Mouse (Mus musculus): ENCODE data around the gene Tmed9. TPM values are rescaled to one million over a fixed set of nuclear protein-coding genes. Genes with fewer than 3 reads are reported as not detected.
A peak's percentile ranks its signal among the peaks of the same experiment; 100 is the strongest.
"Not testable (repeated sequence)": the region's sequence is repeated elsewhere in the genome, so short reads cannot be mapped to it uniquely, and the experiment has no call there.

The Tmed9 gene
- polyA plus RNA-seq, 1 experiment from 2014 or later, result 120 TPM

DNA sequence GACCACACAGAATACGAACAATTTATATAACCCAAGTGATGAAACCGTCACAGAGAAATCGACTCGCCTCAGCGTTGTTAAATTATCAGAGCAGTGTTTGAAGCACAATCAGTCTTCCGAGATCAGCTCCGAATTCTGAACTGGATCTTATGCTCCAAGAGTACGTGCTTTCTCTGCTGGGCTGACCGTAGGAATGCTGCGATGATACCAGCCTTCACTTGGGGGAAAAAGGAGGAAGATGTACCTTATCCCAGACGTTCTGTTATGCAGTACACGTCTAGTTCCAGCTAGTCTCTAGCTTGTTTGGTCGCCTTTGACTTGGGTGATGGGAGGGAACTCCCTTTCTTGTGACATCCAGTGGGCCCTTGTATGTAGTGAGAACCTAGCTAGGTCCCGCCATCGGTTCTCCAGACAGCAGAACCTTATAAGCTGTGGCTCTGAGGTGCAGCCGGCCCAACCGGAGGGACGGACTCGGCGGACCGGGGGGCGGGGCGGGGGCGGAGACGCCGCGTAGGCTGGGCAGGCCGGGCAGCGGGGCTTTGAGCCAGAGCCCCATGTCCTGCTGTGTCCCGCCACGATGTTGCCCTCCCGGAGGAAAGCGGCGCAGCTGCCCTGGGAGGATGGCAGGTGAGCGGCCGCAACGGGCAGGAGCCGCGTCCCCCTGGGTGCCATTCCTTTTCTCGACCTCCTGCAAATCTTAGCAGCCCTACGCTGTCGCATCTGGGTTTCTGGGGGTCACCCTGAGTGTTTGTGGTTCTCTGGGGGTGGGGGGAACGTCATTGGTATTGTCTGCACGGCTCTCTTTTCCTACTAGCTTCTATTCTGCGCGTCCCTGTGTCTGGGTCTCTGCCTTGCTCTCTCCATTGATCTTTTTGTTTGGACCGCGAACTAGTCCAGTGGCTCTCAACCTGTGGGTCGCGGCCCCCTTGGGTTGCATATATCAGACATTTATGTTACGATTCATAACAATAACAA, 26.3 kb downstream of the Tmed9 start, which contains the start of gene B4galt7:
B4galt7 (plus strand) TSS at position 331 of the 975 bp plus-strand sequence.
- WGBS, result 10% methylated on average over 51 of the region's 51 CpGs
- peak within 1 kb of the TSS; percentile 81 for H3K27ac ChIP-seq (replicated peaks)
- peaks cover 17% of the 10 kb centered on the region for H3K4me1 ChIP-seq
- H3K9me3 ChIP-seq, result no peaks in the 10 kb centered on the region
- DNase-seq (ENCODE audit: low spot score), result peak; percentile 91
- peaks cover 53% of the 10 kb centered on the region for H3K36me3 ChIP-seq (replicated peaks)
- peak within 1 kb of the TSS; percentile 89 for H3K4me3 ChIP-seq
- no peaks in the 10 kb centered on the region for H3K27me3 ChIP-seq (replicated peaks; ENCODE audit: low read depth, poor library complexity, severe bottlenecking)

DNA sequence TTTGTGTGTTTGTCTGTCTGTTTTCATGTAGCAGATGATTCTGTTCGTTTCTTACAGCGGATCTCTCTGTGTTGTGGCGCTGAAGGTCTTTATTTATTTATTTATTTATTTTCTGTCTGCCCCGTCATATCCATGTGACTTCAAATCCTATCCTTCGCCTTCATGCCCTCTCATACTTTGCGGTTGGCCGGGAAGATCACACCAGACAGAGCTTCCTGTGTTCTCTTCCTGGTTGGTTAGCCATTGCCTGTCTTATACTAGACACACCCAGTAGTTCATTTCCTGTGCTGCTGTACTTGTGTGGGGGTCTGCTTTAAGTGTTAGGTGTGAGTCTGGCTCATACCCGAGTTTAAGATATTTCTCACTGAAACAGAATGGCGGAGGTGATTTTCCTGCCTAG, 27.1 kb downstream of the Tmed9 start:
- 29% methylated on average over 9 of the region's 9 CpGs for WGBS
- H3K36me3 ChIP-seq (replicated peaks), result peaks cover 53% of the 10 kb centered on the region
- H3K27me3 ChIP-seq (replicated peaks; ENCODE audit: low read depth, poor library complexity, severe bottlenecking), result no peaks in the 10 kb centered on the region
- no peaks in the 10 kb centered on the region for H3K9me3 ChIP-seq
- H3K4me3 ChIP-seq, result peak overlapping the region; percentile 89
- H3K4me1 ChIP-seq, result peaks cover 17% of the 10 kb centered on the region
- DNase-seq (ENCODE audit: low spot score), result no peak
- 0 out of 2 replicates have a peak overlapping the region, but pooled peaks have one; percentile 81 for H3K27ac ChIP-seq (replicated peaks)

DNA sequence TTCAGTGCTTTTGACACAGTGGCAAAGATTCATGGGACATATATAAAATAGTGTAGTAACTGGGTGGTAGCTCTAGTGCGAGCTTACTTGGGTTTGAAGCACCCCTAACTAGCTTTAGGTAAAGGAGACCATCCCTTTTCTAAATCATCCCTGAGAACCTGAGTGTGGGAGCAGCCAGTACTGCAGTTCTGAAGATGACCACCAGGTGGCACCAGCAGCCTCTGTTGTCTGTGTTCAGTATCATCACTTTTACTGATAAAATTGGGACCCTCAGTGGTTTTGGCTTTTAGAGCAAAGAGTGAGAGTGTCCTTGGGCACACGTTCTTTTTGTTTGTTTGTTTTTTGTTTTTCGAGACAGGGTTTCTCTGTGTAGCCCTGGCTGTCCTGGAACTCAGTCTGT, 28.1 kb downstream of the Tmed9 start:
- H3K4me1 ChIP-seq, result peaks cover 17% of the 10 kb centered on the region
- no peaks in the 10 kb centered on the region for H3K27me3 ChIP-seq (replicated peaks; ENCODE audit: low read depth, poor library complexity, severe bottlenecking)
- H3K4me3 ChIP-seq, result no peak overlapping the region
- peak; percentile 86 for DNase-seq (ENCODE audit: low spot score)
- WGBS, result 12% methylated on average over 3 of the region's 3 CpGs
- no peaks in the 10 kb centered on the region for H3K9me3 ChIP-seq
- H3K27ac ChIP-seq (replicated peaks), result no peak overlapping the region
- peaks cover 53% of the 10 kb centered on the region for H3K36me3 ChIP-seq (replicated peaks)

DNA sequence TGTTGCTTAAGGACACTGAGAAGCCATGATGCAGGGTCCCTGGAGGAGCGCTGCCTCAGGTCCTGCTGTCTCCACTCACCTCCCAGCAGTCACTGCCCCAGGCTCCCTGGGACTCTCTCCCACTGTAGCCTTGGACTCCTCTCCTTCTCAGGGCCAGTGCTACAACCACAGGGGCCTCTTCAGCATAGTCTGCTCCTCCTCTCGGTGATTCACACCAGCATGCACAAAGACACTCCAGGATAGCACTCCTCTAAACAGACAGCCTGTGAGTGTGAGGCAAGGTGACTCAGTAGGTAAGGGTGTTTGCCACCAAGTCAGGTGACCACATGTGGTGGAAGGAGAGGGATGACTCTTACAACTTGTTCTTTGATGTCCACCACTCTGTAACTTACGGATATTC, 31.1 kb downstream of the Tmed9 start:
- H3K27me3 ChIP-seq (replicated peaks; ENCODE audit: low read depth, poor library complexity, severe bottlenecking), result no peaks in the 10 kb centered on the region
- no peak overlapping the region for H3K4me3 ChIP-seq
- H3K36me3 ChIP-seq (replicated peaks), result peaks cover 60% of the 10 kb centered on the region
- no peak for DNase-seq (ENCODE audit: low spot score)
- H3K4me1 ChIP-seq, result peaks cover 12% of the 10 kb centered on the region
- no peak overlapping the region for H3K27ac ChIP-seq (replicated peaks)
- 93% methylated on average over 3 of the region's 3 CpGs for WGBS
- H3K9me3 ChIP-seq, result no peaks in the 10 kb centered on the region

DNA sequence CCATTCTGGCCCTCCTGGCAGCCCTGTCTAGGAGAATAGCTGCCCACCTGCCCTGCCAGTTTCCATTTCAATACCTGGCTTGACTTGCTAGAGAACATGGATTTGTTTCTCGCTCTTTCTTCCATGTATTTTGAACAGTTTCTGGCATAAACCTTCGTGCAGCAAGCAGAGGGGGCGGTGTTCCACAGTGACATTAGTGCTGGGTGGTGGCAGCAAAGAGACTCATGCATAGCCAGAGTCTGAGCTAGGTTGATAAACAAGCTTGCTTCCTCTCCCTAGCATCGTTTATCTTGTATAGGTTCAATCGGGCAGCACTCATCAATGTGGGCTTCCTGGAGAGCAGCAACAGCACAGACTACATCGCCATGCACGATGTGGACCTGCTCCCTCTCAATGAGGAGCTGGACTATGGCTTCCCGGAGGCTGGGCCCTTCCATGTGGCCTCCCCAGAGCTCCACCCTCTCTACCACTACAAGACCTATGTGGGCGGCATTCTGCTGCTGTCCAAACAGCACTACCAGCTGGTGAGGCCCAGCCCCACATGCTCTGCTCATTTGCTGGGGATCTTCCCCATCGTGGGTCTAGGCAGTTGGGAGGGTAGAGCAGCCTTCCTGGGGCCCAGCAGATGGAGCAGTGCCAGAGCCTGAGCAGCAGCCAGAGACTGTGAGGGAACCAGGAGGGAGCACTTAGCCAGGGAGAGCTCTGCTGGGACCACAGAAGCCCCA, 33.5 kb downstream of the Tmed9 start:
- no peak for DNase-seq (ENCODE audit: low spot score)
- no peak overlapping the region for H3K27ac ChIP-seq (replicated peaks)
- H3K9me3 ChIP-seq, result no peaks in the 10 kb centered on the region
- no peaks in the 10 kb centered on the region for H3K27me3 ChIP-seq (replicated peaks; ENCODE audit: low read depth, poor library complexity, severe bottlenecking)
- 79% methylated on average over 10 of the region's 10 CpGs for WGBS
- H3K36me3 ChIP-seq (replicated peaks), result peaks cover 79% of the 10 kb centered on the region
- peaks cover 7% of the 10 kb centered on the region for H3K4me1 ChIP-seq
- no peak overlapping the region for H3K4me3 ChIP-seq

DNA sequence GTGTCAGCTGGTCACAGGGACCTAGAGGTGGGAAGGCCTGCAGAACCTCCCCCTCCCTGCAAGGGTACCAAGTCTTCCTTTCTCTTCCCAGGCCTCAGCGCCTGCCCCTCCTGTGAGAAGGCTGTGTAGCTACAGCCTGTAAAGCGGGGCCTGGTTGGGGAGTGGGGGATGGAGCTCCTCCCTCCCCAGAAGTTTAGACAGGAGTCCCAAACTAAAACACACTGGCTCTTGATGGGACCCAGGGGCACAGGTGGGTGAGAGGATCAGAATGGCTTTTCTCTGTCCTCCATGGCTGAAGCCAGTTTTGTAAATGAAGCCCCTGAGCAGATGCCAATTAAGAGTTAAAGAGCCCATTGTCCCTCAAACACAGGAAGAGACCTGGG, 34.1 kb downstream of the Tmed9 start:
- Histone ChIP-seq H3K27ac (replicated peaks) (no peak overlapping the region), H3K4me1 (peaks cover 10% of the 10 kb centered on the region), H3K9me3 (no peaks in the 10 kb centered on the region), H3K36me3 (replicated peaks) (peaks cover 79% of the 10 kb centered on the region), H3K4me3 (no peak overlapping the region), H3K27me3 (replicated peaks; ENCODE audit: low read depth, poor library complexity, severe bottlenecking) (no peaks in the 10 kb centered on the region)
- no peak for DNase-seq (ENCODE audit: low spot score)
- 75% methylated on average over 2 of the region's 2 CpGs for WGBS

DNA sequence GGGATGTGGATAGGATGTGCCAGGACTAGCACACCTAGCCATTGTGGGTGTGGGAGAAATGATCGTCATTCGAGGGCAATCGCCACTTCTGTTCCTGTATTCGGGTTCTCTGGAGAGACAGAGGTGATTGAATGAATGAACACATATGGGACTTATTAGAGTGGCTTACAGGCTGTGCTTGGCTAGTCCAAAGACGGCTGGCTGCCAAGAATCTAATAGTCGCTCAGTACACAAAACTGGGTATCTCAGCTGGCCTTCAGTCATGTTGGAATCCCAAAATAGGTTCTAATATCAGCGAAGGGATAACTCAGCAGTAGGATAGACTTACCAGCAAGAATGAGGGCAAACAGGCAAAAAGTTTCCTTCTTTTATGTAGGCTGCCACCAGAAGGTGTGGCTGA, 38.5 kb downstream of the Tmed9 start:
- 63% methylated on average over 7 of the region's 7 CpGs for WGBS
- peaks cover 10% of the 10 kb centered on the region for H3K4me1 ChIP-seq
- no peak overlapping the region for H3K27ac ChIP-seq (replicated peaks)
- peaks cover 45% of the 10 kb centered on the region for H3K36me3 ChIP-seq (replicated peaks)
- no peaks in the 10 kb centered on the region for H3K27me3 ChIP-seq (replicated peaks; ENCODE audit: low read depth, poor library complexity, severe bottlenecking)
- DNase-seq (ENCODE audit: low spot score), result no peak
- H3K4me3 ChIP-seq, result no peak overlapping the region
- H3K9me3 ChIP-seq, result no peaks in the 10 kb centered on the region

DNA sequence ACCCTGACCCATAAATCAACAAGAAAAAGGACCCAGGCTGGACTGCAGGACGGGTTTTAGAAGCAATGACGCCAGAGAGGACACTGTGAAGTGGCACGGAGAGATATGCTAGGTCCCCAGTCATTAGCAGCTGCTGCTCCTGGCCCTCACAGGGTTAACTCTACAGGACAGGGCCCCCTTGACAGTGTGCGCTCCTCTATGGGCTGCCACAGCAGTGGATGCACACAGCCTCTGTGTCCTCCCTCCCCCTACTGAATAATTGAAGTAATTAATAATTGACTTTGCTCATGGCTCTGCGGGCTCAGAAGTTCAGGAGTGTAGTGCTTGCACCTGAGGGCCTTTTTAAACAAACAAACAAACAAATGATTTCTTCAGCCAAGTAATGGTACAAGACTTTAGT, 39.9 kb downstream of the Tmed9 start:
- Histone ChIP-seq H3K4me3 (no peak overlapping the region), H3K27me3 (replicated peaks; ENCODE audit: low read depth, poor library complexity, severe bottlenecking) (no peaks in the 10 kb centered on the region), H3K27ac (replicated peaks) (no peak overlapping the region), H3K4me1 (peaks cover 10% of the 10 kb centered on the region), H3K9me3 (no peaks in the 10 kb centered on the region), H3K36me3 (replicated peaks) (peaks cover 30% of the 10 kb centered on the region)
- DNase-seq (ENCODE audit: low spot score), result no peak
- 50% methylated on average over 5 of the region's 5 CpGs for WGBS

DNA sequence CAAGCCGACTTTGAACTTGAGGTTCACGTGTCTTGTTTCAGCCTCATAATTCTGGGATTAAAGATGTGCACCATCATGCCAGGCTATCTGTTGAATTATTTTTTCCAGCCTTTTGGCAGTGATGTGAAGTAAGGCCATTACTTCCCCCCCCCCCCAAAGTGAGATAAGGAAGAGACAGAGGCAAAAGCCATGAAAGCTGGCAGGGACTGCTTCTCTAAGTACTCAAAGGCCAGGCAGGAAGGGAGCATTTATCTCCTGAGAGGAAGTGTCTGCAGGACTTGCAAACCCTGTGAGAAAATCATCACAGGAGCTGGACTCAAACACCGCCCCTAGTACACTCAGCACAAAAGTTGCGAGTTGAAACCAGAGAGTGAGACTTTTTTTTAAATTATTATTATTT, 45.8 kb downstream of the Tmed9 start:
- Histone ChIP-seq H3K4me1 (peaks cover 18% of the 10 kb centered on the region), H3K27ac (replicated peaks) (no peak overlapping the region), H3K9me3 (no peaks in the 10 kb centered on the region), H3K36me3 (replicated peaks) (no peaks in the 10 kb centered on the region), H3K4me3 (no peak overlapping the region), H3K27me3 (replicated peaks; ENCODE audit: low read depth, poor library complexity, severe bottlenecking) (no peaks in the 10 kb centered on the region)
- DNase-seq (ENCODE audit: low spot score), result no peak
- 90% methylated on average over 4 of the region's 4 CpGs for WGBS

DNA sequence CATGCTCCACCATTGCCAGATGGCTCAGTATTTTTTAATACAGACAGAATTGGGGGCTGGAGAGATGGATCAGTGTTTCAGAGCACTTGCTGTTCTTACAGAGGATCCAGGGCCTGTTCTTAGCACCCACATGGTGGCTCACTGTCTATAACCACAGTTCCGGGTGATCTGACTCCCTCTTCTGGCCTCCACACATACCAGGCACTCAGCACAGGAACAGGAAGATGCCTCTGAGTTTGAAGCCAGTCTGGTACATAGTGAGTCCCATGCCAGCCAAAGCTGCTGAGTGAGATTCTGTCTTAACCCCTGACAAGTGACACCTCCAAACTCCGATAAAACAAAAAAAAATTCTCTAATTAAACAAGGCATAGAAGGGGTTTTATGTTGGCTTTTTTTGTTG, 46.7 kb downstream of the Tmed9 start:
- Histone ChIP-seq H3K4me1 (peaks cover 24% of the 10 kb centered on the region), H3K27ac (replicated peaks) (no peak overlapping the region), H3K36me3 (replicated peaks) (peaks cover 9% of the 10 kb centered on the region), H3K27me3 (replicated peaks; ENCODE audit: low read depth, poor library complexity, severe bottlenecking) (no peaks in the 10 kb centered on the region), H3K9me3 (no peaks in the 10 kb centered on the region), H3K4me3 (no peak overlapping the region)
- WGBS, result 81% methylated on average over 2 of the region's 2 CpGs
- DNase-seq (ENCODE audit: low spot score), result no peak

DNA sequence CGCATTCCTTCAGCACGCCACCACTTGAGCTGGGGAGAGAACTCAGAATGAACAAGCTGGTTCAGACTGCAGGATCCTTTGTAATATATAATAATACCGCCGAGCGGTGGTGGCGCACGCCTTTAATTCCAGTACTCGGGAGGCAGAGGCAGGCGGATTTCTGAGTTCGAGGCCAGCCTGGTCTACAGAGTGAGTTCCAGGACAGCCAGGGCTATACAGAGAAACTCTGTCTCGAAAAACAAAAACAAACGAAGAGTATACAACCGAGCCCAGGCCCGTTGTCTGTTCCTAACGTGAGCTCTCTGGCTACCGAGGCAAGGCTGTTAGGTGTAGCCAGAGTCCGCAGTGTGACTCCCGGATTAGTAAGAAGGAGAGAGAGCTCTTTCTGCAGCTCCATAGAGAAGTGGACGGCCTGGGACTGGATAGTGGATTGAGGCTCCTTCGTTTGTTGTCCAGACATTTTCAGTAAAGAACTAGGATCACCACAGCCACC, 48.7 kb downstream of the Tmed9 start:
- H3K4me3 ChIP-seq, result peak overlapping the region; percentile 87
- DNase-seq (ENCODE audit: low spot score); H3K9me3 ChIP-seq; H3K27me3 ChIP-seq (replicated peaks; ENCODE audit: low read depth, poor library complexity, severe bottlenecking): not testable (repeated sequence)
- H3K36me3 ChIP-seq (replicated peaks), result peaks cover 28% of the 10 kb centered on the region
- peak overlapping the region; percentile 93 for H3K27ac ChIP-seq (replicated peaks)
- peaks cover 24% of the 10 kb centered on the region for H3K4me1 ChIP-seq
- WGBS, result 29% methylated on average over 20 of the region's 20 CpGs

DNA sequence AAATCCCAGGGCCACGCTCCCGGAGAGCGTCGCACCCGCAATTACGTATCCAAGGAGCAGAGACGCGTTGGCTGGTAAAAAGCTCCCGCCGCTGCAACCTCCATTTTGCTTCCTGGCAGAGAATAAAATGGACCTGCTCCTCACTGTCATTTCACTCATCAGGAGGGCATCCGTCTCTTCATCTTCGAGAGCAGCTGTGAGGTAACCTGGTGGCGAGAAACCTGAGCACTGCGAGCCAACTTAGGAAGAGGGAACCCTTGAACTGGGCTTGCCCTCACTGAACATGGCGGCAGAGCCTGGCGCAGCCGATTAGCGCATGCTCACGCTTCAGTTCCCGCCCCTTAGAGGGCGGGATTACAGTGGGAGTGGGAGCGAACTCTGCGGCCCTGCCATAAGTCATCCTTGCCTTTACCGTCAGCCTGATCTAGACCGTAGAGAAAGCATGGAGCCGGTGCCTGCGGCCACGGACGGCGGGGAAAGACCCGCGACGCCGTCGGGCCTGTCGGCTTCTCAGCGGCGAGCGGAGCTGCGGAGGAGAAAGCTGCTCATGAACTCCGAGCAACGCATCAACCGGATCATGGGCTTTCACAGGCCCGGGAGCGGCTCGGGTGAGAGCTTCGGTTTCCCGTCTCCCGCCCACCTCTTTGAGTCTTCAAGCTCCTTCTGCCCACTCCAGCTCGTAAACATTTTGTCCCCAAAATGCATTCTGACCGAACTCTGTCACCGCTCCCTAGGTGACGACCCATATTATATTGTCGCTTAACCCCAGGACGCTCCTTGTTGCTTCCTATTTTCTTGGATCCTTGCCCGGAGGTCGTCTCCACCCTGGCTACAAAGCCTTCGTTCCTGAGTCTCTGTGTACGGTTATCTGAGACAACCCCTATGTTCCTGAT, 49.4 kb downstream of the Tmed9 start, which contains the start of gene Caml:
Caml (plus strand) TSS at position 357 of the 893 bp plus-strand sequence.
- Histone ChIP-seq H3K27me3 (replicated peaks; ENCODE audit: low read depth, poor library complexity, severe bottlenecking) (no peaks in the 10 kb centered on the region), H3K36me3 (replicated peaks) (peaks cover 33% of the 10 kb centered on the region), H3K27ac (replicated peaks) (peak within 1 kb of the TSS; percentile 93), H3K9me3 (no peaks in the 10 kb centered on the region), H3K4me1 (peaks cover 24% of the 10 kb centered on the region), H3K4me3 (peak within 1 kb of the TSS; percentile 87)
- under 1% methylated on average over 59 of the region's 59 CpGs for WGBS
- peak; percentile 90 for DNase-seq (ENCODE audit: low spot score)
